Mouse (Mus musculus): Measurements from ENCODE around the gene Phf23. TPM values are rescaled to one million over a fixed set of nuclear protein-coding genes. Genes with fewer than 3 reads are reported as not detected.
A peak's percentile ranks its signal among the peaks of the same experiment; 100 is the strongest.

Gene Phf23
- total RNA-seq, 1 experiment, result 80.9 TPM

- DNase-seq (ENCODE audit: low read depth, low spot score), result peak; percentile 99
- in situ Hi-C loops (cut with MboI; ENCODE audit: low sequenced_read_pairs in 2 of 2, unreplicated experiment in 2 of 2), result no loop called here
- peaks cover 0 to 11% of the 10 kb centered on the region in 2 experiments; a peak in 2 of 4 replicates for H3K4me1 ChIP-seq (ENCODE audit: control insufficient read depth in 2 of 2, insufficient read depth in 2 of 2, low read length in 2 of 2, poor library complexity in 1 of 2)
- no peak for TF ChIP-seq HCFC1 (IDR thresholded peaks at IDR 0.05; ENCODE audit: borderline replicate concordance, insufficient read depth, low read length)
- TF ChIP-seq CHD2 (IDR thresholded peaks at IDR 0.05; ENCODE audit: low read depth, low read length), result no peak
- no peak for TF ChIP-seq MAFK (IDR thresholded peaks at IDR 0.05; ENCODE audit: insufficient read depth, low read depth, low read length)
- no peak for TF ChIP-seq ZNF384 (IDR thresholded peaks at IDR 0.05; ENCODE audit: low read depth, low read length)
- no peak for TF ChIP-seq ZC3H11A (IDR thresholded peaks at IDR 0.05; ENCODE audit: borderline replicate concordance, low read depth, low read length)
- peak overlapping the region; percentile 9 to 36; a peak in 3 of 4 replicates for H3K4me3 ChIP-seq (ENCODE audit: insufficient read depth in 1 of 2, low read depth in 1 of 2, low read length in 2 of 2, poor library complexity in 1 of 2, severe bottlenecking in 1 of 2)
- no peak overlapping the region for H3K27ac ChIP-seq (ENCODE audit: insufficient read depth, low read depth, low read length, poor library complexity, severe bottlenecking)
- H3K36me3 ChIP-seq (ENCODE audit: control insufficient read depth, insufficient read depth, low read length, poor library complexity, severe bottlenecking), result peaks cover 8% of the 10 kb centered on the region; the same call in 1 of the 2 replicates
- H3K9ac ChIP-seq (ENCODE audit: insufficient read depth, low read depth, low read length, poor library complexity, severe bottlenecking), result no peak overlapping the region
- no peaks in the 10 kb centered on the region for H3K9me3 ChIP-seq (ENCODE audit: control insufficient read depth, insufficient read depth, low read depth, low read length)
These were observed 33.7 kb downstream of the Phf23 start for GRCm38 (mm10) chr11:70029130-70029801.

- peaks cover 8% of the 10 kb centered on the region; the same call in 1 of the 2 replicates for H3K36me3 ChIP-seq (ENCODE audit: control insufficient read depth, insufficient read depth, low read length, poor library complexity, severe bottlenecking)
- H3K27ac ChIP-seq (ENCODE audit: insufficient read depth, low read depth, low read length, poor library complexity, severe bottlenecking), result no peak overlapping the region
- no peak for TF ChIP-seq MAFK (IDR thresholded peaks at IDR 0.05; ENCODE audit: insufficient read depth, low read depth, low read length)
- no peak for TF ChIP-seq CHD2 (IDR thresholded peaks at IDR 0.05; ENCODE audit: low read depth, low read length)
- no peak for TF ChIP-seq ZC3H11A (IDR thresholded peaks at IDR 0.05; ENCODE audit: borderline replicate concordance, low read depth, low read length)
- TF ChIP-seq ZNF384 (IDR thresholded peaks at IDR 0.05; ENCODE audit: low read depth, low read length), result no peak
- TF ChIP-seq HCFC1 (IDR thresholded peaks at IDR 0.05; ENCODE audit: borderline replicate concordance, insufficient read depth, low read length), result no peak
- DNase-seq (ENCODE audit: low read depth, low spot score), result no peak
- no peaks in the 10 kb centered on the region for H3K9me3 ChIP-seq (ENCODE audit: control insufficient read depth, insufficient read depth, low read depth, low read length)
- peaks cover 0 to 11% of the 10 kb centered on the region in 2 experiments; a peak in 2 of 4 replicates for H3K4me1 ChIP-seq (ENCODE audit: control insufficient read depth in 2 of 2, insufficient read depth in 2 of 2, low read length in 2 of 2, poor library complexity in 1 of 2)
- in situ Hi-C loops (cut with MboI; ENCODE audit: low sequenced_read_pairs in 2 of 2, unreplicated experiment in 2 of 2), result no loop called here
- H3K9ac ChIP-seq (ENCODE audit: insufficient read depth, low read depth, low read length, poor library complexity, severe bottlenecking), result no peak overlapping the region
- no peak overlapping the region for H3K4me3 ChIP-seq (ENCODE audit: insufficient read depth in 1 of 2, low read depth in 1 of 2, low read length in 2 of 2, poor library complexity in 1 of 2, severe bottlenecking in 1 of 2)
These were observed 34.4 kb downstream of the Phf23 start for GRCm38 (mm10) chr11:70029829-70030550.

- Histone ChIP-seq H3K36me3 (ENCODE audit: control insufficient read depth, insufficient read depth, low read length, poor library complexity, severe bottlenecking) (peaks cover 8% of the 10 kb centered on the region; the same call in 1 of the 2 replicates), H3K4me1 (ENCODE audit: control insufficient read depth in 2 of 2, insufficient read depth in 2 of 2, low read length in 2 of 2, poor library complexity in 1 of 2) (peaks cover 0 to 11% of the 10 kb centered on the region in 2 experiments; a peak in 2 of 4 replicates)
These were observed 35.2 kb downstream of the Phf23 start for GRCm38 (mm10) chr11:70030651-70031320.

GRCm38 (mm10) chr11:70031321-70031670, 35.7 kb downstream of the Phf23 start:
- H3K4me1 ChIP-seq (ENCODE audit: control insufficient read depth in 2 of 2, insufficient read depth in 2 of 2, low read length in 2 of 2, poor library complexity in 1 of 2), result peaks cover 0 to 7% of the 10 kb centered on the region in 2 experiments; a peak in 2 of 4 replicates
- no peak overlapping the region for H3K4me3 ChIP-seq (ENCODE audit: insufficient read depth in 1 of 2, low read depth in 1 of 2, low read length in 2 of 2, poor library complexity in 1 of 2, severe bottlenecking in 1 of 2)
- TF ChIP-seq HCFC1 (IDR thresholded peaks at IDR 0.05; ENCODE audit: borderline replicate concordance, insufficient read depth, low read length), result no peak
- TF ChIP-seq ZNF384 (IDR thresholded peaks at IDR 0.05; ENCODE audit: low read depth, low read length), result no peak
- TF ChIP-seq MAFK (IDR thresholded peaks at IDR 0.05; ENCODE audit: insufficient read depth, low read depth, low read length), result no peak
- no peak for TF ChIP-seq ZC3H11A (IDR thresholded peaks at IDR 0.05; ENCODE audit: borderline replicate concordance, low read depth, low read length)
- in situ Hi-C loops (cut with MboI; ENCODE audit: low sequenced_read_pairs in 2 of 2, unreplicated experiment in 2 of 2), result no loop called here
- H3K27ac ChIP-seq (ENCODE audit: insufficient read depth, low read depth, low read length, poor library complexity, severe bottlenecking), result no peak overlapping the region
- H3K36me3 ChIP-seq (ENCODE audit: control insufficient read depth, insufficient read depth, low read length, poor library complexity, severe bottlenecking), result peaks cover 8% of the 10 kb centered on the region; the same call in 1 of the 2 replicates
- DNase-seq (ENCODE audit: low read depth, low spot score), result no peak
- no peaks in the 10 kb centered on the region for H3K9me3 ChIP-seq (ENCODE audit: control insufficient read depth, insufficient read depth, low read depth, low read length)
- no peak overlapping the region for H3K9ac ChIP-seq (ENCODE audit: insufficient read depth, low read depth, low read length, poor library complexity, severe bottlenecking)

More at GRCm38 (mm10) chr11:70030651-70031320, 35.2 kb downstream of the Phf23 start:
- no peak overlapping the region for H3K27ac ChIP-seq (ENCODE audit: insufficient read depth, low read depth, low read length, poor library complexity, severe bottlenecking)
- in situ Hi-C loops (cut with MboI; ENCODE audit: low sequenced_read_pairs in 2 of 2, unreplicated experiment in 2 of 2), result no loop called here
- no peak for DNase-seq (ENCODE audit: low read depth, low spot score)
- no peak overlapping the region for H3K4me3 ChIP-seq (ENCODE audit: insufficient read depth in 1 of 2, low read depth in 1 of 2, low read length in 2 of 2, poor library complexity in 1 of 2, severe bottlenecking in 1 of 2)
- no peak overlapping the region for H3K9ac ChIP-seq (ENCODE audit: insufficient read depth, low read depth, low read length, poor library complexity, severe bottlenecking)
- H3K9me3 ChIP-seq (ENCODE audit: control insufficient read depth, insufficient read depth, low read depth, low read length), result no peaks in the 10 kb centered on the region
- TF ChIP-seq ZC3H11A (IDR thresholded peaks at IDR 0.05; ENCODE audit: borderline replicate concordance, low read depth, low read length) (no peak), HCFC1 (IDR thresholded peaks at IDR 0.05; ENCODE audit: borderline replicate concordance, insufficient read depth, low read length) (no peak), MAFK (IDR thresholded peaks at IDR 0.05; ENCODE audit: insufficient read depth, low read depth, low read length) (no peak), CHD2 (IDR thresholded peaks at IDR 0.05; ENCODE audit: low read depth, low read length) (no peak), ZNF384 (IDR thresholded peaks at IDR 0.05; ENCODE audit: low read depth, low read length) (no peak)

Measured in ES-E14 (cell line).